Mouse (Mus musculus) hindlimb bud, embryonic 11.5 days (tissue): Measurements from ENCODE around the gene Hsd17b11.
"Not testable (repeated sequence)": the region's sequence is repeated elsewhere in the genome, so short reads cannot be mapped to it uniquely, and the experiment has no call there.

Source experiments
- DNase-seq: peaks from one replicate; pipeline ENCODE4 v3.0.0-alpha.2; 2012; ENCODE audit warnings: low read depth, low spot score; ENCODE audit errors: extremely low spot score

Gene Hsd17b11

DNA sequence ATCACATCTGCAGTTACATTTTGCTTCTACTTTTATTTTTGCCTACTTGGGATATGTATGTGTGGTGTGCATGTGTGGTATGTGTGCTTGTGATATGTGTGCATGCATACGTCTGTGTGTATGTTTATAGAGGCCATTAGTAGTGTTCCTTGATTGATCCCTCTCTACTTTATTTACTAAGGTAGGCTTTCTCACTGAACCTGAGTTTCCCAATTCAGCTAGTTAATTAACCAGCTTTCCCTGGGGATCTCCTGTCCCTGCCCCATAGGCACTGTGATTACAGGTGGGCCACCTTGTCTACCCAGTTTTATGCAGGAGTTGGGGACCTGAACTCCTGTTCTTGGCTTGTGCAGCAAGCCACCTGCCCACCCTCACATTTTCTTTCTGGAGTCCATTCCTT, 15.0 kb upstream of the Hsd17b11 start:
- DNase-seq = no peak

DNA sequence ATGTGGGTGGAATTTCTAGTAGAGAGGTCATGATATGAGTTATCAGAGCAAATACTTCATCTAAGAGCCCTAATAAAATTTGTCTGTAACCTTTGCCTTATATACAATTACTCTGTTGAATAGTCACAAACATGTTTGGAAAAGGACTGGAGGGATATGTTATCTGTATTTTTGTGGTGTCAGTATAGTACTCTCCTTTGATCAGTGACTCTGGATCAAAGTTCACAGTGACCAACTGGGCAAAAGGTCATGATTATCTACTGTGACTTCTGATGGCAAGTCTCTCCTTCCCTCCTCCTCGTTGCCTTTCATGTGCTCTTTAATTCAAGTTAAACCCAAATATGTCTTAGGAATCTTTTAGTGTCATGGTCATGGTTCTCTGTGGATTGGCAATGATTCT, 14.1 kb upstream of the Hsd17b11 start:
- no peak for DNase-seq

DNA sequence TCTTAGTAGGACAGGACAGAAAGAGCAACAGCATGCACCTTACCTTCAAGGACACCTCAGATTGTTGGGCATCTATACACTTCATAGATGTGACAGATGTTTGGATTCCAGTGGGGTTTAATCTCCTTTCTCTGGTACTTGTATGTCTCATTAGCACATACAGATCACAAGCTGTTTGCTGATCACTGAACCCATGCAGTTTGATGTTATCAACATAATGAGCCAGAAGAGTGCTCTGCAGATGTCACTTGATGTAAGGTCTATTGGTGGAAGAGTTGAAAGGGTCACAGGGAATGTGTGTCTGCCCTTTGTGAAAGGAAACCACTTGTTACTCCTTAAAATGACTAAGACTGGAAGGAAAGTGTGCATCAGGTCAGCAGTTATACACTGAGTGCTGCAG, 13.3 kb upstream of the Hsd17b11 start:
- no peak for DNase-seq

DNA sequence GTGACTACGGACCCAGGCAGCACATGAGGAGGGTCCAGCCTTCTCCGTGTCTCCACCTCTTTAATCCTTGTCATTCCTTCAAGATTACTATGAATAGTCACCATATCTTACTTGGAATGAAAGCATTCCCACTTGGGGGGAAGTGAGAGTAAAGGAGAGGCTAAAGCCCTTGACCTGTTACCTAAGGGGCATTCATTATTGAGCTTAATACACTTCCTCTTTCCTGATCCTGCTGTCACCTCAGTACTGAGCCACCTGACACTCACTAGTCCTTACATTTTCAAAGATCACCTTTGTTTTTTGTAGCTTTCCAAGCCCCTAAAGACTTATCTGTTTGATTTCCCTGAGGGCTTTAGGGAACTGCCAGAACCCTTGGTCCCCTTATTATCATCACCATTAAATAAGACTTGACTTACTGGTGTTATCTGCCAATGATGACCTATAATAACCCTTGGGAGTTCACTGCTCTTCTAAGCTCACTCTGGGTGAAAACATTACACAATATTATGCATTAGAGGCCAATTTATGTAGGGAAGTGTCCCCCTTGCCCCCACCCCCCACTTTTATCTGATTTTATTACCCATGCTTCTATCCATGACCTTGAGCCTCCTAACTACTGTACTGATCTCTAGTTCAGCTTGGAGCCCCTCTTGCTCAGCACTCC, 10.8 kb upstream of the Hsd17b11 start:
- no peak for DNase-seq

DNA sequence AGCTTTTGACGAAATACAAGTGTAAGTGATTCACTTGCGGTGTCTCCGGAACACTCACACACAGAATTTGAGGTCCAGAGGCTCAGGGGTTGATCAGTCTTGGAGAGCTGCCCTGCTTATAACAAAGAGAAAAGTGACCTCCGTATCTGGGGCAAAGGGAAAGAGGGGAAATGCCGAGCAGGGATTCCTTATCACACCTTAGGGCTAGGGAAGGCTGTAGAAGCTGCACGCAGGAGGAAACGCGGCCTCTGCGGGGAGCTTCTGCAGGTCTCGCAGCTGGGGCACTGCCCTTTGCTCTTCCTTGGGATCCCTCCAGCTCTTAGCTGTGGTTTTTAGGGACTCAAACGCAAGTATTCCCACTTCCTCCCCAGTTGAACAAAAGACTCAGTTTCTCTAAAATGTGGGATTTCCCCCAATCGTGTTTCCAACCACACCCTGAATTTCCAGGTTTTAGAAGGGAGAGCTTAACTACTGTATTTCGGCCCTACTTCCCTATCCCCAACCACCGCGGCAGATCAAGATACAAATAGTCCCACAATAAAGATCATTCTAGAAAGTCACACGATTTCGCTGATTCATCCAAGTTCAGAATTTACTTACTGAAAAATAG, 3.6 kb upstream of the Hsd17b11 start:
- no peak for DNase-seq

DNA sequence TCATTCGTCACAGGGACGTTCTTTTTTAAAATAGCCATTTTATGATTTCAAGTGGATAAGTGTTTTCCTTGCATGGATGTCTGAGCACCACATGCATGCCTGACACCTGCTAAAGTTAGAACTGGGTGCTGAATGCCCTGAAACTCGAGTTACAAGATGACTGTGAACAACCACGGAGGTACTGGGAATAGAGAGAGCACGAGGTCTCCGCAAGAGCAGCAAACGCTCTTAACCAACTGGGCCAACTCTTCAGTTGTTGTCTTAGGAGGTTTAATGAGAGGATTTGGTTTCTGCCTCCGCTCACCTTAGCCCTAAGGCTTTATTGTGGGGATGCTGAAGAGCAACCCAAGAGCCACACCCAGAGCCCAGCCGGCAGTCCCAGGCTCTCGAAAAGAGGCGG, 3.0 kb upstream of the Hsd17b11 start:
- no peak for DNase-seq

DNA sequence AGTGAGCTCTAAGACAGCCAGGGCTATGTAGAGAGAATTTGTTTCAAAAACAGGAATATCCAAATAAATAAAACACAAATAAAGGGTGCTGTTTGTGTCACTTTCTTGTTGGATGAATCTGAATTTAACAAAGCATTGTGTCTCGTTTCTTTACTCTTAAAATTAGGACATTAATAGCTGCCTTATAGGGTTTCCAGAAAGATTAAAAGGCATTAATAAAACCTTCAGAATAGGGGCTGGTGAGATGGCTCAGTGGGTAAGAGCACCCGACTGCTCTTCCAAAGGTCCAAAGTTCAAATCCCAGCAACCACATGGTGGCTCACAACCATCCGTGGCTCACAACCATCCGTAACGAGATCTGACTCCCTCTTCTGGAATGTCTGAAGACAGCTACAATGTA, 2.5 kb upstream of the Hsd17b11 start:
- DNase-seq = not testable (repeated sequence)

DNA sequence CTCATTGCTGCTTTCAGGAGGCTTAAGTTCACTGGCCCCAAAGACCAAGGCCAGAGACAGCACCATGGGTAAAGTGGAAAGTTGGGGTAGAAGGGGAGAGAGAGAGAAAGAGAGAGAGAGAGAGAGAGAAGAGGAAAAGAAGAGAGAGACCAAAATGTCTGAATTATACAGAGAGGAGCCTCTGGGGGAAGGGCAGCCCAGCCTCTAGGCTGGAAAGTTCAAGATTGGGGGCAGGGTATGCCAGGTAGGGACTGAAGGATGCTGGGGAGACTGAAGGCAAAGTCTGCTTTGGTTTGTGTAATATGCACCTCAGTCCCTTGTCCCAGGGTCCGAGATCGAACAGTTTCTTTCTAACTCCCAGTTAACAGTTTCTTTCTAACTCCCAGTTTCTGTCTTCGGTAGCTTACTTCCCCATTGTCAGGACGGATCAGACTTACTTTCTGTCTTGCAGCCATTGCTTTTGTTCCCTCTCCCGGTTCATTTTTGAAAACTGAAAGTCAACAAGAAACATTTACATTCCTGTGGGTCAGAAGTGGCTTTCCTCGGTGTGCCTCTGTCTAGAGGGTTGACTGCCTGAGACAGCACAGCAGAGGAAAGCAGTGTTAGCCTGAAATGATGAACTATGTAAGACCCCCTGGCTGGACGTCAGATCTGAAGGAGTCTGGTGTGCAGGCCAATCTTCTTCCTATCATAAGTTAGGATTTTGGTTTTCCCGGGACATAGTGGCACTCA, 1.7 kb upstream of the Hsd17b11 start:
- no peak for DNase-seq

DNA sequence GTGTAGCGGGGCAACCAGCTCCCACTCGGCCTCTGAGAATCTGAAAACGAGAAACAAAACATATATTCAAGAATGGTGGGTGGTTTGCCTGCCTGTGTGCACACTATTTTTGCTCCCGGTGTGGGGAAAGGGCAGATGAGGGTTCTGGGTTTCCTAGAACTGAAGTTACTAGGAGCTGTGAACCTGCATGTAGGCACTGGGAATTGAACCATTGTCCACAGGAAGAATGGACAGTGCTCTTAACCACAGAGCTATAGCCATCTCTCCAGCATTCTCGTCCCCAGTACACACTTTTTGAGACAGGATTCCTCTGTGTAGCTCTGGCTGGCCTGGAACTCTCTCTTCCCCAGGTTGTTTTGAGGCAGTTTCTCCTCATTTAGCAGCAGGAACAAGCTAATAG, 839 bp upstream of the Hsd17b11 start:
- DNase-seq = no peak

DNA sequence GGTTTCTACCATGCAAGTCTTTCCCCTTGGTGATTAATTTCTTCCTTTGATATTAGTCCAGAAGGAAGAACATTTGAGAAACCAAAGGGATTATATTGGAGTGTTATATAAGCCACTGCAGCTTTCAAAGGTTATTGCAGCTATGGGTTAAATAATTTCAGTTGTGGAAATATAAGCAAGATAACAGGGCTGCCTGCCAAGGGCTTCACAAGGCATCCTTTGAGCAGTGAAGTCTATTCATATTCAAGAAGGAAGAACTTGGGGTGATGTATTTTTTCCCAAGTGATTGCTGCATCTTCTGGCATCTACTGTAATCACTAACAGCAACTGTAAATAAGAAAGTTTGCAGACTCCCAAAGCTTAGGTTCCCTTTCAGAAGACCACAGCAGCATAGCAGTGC, 10.3 kb downstream of the Hsd17b11 start:
- no peak for DNase-seq

DNA sequence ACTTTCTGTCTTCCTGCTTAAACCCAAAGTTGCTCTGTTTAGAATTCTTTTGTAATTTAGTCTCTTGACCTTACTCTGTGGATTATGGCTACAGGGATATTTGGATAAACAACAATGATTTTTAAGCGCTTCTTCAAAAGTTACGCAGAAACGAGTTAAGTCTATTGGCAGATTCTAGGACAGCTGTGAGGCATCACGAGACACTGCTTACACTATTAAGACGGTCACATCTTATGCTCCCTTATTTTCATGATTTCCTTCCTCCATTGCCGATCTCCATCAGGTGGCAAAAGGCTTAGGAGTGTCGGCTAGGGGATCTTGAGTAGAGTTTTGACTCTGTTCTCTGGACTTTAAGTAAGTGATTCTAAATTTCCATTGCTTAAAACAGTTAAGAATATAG, 11.5 kb downstream of the Hsd17b11 start:
- DNase-seq = no peak

DNA sequence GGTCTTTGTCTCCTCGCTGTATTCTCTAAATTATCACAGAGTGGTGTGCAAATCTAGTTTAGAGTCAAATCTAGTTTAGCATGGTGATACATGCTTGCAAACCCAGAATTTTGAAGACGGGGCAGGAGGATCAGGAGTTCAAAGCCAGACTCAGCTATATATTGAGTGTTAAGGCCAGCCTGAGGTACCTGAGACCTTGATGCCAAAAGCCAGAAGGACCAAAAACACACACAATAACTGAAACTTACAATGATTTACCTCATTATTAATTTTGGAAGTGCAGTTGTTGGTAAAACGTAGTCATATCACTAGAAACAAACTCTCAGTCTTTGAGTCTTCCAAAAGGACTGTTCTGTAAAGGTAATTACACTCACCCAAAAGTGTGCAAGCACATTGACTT, 12.3 kb downstream of the Hsd17b11 start:
- DNase-seq = no peak

DNA sequence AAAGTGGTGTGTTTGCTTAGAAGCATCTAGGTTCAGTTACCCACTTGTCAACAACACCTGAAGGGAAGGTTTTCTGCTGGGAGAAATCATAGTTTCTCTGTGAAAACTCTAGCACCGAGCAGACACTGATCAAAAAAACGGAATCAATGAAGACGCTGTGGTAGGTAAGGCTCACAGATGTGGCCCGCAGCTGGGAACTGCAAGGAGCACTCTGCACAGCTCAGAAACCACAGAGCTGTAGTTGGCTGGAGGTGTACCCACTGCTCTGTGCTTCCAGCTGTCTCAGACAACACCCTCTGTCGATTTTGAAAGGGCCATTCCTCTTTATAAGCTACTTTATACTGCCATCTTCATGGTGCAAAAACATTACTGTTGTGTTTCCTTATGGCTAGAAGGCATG, 13.9 kb downstream of the Hsd17b11 start:
- DNase-seq = no peak

DNA sequence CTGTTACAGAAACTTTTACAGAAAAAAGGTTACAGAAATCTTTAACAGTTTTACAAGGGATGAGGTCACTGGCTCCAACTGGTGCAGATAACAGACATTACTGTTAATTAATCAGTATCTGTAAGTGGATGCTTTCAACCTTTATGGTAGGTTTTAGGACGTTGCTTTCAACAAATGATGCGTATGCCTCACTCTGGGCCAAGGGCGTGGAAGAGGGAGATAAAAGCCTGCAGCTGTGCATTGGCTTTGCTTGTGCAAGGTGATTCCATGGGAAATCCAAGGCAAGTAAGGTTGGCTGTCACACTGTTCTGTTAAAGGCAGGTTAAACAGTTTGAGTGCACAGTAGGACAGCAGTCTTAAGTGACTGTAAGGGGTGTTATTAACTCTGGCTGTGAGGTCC, 14.9 kb downstream of the Hsd17b11 start:
- no peak for DNase-seq

DNA sequence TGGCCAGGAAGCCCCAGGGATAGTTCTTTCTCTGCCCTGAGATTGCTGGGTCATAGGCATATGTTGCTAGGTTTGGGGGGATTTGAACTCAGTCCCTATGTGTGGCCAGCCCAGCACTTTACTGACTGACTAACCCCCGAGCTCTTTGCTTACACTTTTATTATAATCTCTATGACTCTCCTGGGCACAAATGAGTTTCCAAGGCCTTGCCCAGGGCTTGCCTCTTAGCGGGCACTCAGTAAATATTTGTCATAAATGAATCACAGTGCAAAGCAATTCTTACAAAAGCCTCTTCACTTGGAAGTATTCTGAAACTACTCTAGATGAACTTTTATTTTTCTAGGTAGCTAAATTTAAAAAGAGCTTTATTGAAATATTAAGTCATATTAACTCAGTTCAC, 17.8 kb downstream of the Hsd17b11 start:
- DNase-seq = no peak

DNA sequence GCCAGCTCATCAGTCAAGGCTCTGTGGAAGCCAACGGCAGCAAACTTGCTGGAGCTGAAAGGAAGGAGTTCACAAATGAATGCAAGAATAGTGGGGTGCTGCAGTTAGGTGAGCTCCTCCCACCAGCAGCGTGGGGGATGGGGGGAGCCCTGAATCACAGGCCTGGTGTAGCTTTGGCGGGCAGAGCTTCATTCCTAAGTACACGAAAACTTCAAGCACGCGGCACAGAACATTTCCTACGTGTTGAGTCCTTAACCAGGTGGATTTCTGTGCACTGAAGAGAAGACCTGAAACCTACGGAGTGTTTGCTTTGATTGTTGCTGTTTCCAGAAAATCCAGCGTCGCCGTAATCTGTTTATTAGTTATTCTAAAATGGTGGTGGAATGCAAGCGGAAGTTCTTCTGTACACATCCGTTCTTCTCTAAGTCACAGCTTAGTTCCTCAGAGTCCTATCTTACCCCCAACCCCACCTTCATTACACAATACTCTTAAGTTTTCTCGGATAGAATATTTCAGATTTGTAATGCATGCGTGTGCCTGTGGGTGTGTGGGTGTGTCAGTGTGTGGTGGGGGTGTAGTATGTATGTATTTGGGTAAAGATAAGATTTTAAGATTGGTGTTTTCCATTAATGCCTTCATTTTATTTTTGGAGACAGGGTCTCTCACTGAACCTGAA, 18.3 kb downstream of the Hsd17b11 start:
- no peak for DNase-seq

DNA sequence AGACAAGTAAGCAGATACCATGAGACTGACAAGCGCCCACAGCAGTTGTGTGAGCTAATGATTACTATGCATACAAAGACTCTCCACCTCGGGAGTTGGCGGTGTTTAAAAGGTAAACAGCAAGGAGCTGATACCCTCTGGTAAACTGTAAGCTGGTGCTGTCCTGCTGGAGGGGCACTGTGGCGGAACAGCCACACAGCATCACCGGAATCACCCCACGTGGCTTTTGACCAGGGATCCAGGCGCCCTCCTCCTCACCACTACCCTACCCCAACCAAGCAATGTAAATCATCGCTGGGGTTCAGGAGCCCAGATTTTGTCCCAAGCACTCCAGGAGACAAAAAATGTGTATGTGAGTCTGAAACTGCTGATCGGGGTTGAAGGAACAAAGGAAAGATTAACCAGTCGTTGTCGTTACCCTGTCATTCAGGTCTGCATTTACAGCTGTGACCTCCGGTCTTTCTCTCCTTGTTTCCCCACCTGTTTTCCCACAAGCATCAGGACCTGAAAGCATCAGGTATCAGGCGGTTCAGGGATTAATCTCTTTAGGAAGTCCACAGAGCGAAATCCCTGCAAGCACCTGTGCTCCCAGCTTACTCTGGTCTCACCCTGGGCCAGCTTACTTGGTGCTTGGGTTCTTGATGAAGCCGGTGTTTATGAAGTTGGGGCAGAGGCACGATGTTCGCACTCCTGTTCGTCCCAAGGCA, 19.0 kb downstream of the Hsd17b11 start:
- DNase-seq = no peak

DNA sequence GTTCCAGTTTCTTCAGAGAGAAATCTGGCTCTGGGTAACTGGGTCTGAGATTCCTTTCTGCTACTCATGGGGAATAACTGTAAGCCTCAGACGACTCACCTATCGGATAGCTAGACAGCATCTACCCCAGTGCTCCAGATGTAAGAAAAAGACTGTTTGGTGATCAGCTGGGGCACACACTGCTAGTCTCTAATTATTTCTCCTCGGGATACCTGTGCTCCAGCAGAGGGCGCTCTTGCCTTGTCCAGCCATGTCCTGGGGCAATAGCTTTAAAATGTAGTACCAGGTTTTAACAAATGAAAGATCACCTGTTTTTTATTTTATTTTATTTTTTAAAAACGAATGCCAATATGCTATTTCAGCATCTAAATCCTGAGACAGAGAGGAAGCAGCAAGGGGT, 22.0 kb downstream of the Hsd17b11 start:
- DNase-seq = peak; percentile 68

DNA sequence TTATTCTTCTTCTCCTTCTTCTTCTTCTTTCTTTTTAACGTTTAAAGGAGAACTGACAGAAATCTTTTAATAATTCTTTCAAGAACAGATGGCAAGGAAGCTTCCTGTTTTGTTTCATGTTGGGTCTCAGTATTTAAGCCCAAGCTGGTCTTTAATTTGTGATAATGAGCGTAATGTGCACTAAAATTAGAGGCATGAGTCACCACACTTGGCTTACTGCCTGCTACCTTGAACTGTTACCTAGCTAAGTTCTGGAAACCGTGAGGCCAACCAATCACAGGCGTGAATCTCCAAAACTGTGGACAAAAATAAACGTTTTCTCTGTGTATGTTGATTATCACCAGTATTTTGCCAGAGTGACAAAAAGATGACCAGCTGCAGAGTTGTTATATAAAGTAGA, 23.0 kb downstream of the Hsd17b11 start:
- no peak for DNase-seq

DNA sequence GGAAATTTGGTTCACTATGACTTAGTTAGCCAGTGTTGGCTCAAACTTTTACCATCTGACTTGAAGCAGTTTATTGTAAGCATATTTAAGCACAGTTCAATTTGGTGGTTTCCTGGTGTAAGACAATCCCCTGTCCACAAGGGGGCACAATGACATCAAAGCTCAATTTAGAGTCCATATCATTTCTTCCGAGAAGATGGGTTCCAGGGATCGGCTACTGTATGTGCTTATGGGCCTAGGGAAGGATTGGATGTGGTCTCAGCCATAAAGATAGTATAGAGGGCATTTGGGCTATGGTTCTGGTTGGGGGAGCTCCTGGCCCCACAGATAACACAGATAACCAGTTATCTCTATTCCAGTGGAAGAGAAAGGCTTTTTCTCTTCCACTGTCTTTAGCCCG, 26.5 kb downstream of the Hsd17b11 start:
- DNase-seq = no peak

DNA sequence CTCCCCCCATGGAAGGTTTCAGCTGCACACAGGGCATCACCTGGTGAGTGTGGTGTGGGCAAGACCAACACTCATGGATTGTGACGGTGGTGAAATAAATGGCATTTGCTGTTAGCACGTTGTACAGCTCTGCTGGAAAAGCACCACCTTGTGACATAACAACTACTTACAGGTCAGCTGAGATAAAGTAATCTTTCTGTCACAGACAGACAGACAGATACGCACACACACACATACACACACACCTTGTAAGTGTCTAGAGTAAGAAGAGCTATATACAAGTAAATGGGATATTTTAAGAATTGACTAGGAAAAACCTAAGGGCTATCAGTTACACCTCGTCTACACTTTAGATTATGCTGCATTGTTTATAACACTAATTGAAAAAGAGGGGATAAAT, 27.1 kb downstream of the Hsd17b11 start:
- no peak for DNase-seq
